Mouse (Mus musculus) R1 (cell line): Measurements from ENCODE around the gene Xkr8.

ENCODE experiments used
- DNase-seq: peaks from one replicate; pipeline ENCODE4 v3.0.0-alpha.2; 2018; ENCODE audit warnings: low read depth, low spot score

Gene Xkr8

DNA sequence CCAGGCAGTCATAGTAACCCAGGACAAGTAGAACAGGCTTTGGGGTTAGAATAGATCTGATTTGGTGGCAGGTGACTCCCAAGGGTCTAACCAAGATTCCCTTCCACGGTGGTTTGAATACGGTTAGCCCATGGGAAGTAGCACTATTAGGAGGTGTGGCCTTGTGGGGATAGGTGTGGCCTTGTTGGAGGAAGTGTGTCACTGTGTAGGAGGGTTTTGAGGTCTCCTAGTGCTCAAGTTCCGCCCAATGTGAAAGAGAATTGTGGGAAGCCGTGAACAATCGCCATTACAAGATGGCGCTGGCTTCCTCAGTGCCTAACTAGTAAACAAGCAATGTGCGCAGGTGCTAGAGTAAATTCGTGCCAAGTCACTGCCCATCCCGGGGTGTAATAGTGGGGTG lies 4.8 kb upstream of the Xkr8 start:
- DNase-seq: peak; percentile 85

DNA sequence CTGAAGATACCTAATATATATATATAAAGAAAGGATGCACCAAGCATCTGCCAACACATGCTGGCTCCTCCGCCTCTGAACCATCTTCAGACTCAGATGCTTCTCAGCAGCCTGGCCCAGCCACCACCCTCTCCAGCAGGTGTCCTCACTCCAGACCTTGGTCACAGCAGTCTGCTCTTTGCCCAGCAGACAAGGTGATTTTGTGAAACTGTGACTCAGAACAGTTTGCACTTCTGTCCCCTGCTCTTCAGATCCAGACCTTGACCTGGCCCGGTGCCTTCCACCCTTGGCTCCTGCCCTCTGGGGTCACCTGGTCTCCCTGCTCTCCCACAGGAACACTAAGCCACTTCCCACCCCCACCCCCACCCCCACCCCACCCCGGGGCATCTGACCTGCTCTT lies 3.5 kb upstream of the Xkr8 start:
- no peak for DNase-seq

DNA sequence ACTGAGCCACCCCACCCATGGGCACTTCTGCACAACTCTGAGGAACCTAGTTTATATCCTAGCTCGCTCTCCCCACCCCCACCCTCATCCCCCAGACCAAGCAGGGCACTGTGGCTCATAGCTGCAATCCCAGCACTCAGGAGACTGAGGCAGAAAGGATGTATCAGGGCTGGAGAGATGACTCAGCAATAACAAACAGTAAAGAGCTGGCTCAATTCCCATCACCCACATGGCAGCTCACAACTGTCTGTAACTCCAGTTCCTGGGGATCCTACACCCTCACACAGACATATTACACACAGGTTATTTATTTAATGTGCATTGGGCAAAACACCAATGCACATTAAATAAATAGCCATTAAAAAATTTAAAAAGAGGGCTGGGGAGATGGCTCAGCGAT lies 3.0 kb upstream of the Xkr8 start:
- DNase-seq: no peak

- DNase-seq: peak; percentile 73
Observed at GRCm38 (mm10) chr4:132734766-132735165, 2.4 kb upstream of the Xkr8 start.

GRCm38 (mm10) chr4:132733071-132733770 lies 875 bp upstream of the Xkr8 start:
- DNase-seq: peak; percentile 80

DNA sequence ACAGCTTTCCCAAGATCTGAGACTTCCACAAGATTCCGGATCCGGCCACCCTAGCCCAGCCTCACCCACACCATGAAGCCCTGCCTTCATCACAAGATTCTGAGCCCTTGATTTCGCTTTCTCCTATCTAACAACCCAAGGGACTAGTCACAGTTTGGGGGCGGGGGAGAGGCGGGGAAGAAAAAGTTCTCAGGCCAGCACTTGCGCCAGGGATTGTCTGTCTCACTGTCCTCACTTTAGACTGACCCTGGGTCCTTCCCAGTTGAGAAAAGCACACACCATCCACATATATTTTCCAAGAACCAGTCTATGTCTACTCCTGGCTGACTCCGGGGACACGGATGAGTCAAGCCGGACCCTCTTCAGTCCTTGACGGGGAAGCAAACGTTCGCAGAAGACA lies 730 bp downstream of the Xkr8 start:
- DNase-seq: no peak

GRCm38 (mm10) chr4:132728233-132728632 lies 4.1 kb downstream of the Xkr8 start:
- no peak for DNase-seq

DNA sequence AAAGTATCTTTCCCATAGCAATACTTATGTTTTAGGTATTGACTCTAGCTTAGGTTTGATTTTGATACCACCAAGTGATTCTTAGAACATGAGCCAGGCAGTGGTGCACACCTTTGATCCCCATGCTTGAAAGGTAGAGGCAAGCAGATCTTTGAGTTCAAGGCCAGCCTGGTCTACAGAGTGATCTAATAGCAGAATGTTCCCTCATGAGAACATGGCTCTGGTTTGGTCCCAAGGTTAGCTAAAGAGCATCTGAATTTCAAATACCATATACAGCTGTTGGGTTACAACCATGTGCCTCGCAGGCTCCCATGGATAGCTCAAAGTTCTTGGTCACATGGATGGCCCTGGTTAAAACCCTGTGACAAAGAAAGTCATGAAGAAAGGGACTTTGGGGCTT lies 14.1 kb downstream of the Xkr8 start:
- no peak for DNase-seq

- DNase-seq: no peak
Observed at GRCm38 (mm10) chr4:132713181-132713580, 19.2 kb downstream of the Xkr8 start.

DNA sequence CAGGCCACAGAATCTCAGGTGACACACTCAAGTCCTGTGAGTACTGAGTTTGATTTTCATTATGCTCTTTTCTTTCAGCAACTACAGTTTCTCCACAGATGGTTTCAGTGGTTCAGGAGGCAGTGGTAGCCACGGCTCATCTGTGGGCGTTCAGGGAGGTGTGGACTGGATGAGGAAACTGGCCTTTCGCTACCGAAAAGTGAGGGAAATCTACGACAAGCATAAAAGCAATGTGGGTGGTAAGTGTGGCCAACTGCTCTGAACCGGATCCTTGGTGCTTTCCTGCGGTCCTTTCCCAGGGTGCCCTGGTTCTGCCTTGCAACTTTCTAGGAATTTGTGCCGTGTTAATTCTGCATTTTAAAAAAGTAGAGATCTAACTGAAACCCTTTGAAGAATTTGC lies 25.5 kb downstream of the Xkr8 start:
- DNase-seq: no peak

DNA sequence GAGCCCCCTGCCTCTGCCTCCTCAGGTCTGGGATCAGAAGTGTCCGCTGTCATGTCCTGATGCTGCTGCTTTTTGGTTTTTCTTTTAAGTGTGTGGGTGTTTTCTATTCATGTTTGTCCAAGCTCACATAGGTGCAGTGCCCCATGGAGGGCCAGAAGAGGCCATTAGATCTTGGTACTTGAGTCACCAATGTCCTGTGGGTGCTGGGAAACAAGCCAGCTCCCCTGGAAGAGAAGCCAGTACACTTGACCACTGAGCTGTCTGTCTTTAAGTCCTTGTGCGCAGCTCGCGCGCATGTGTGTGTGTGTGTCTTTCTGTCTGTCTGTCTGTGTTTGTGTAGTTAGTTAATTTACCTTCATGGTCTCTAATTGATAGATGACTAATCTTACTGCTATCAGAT lies 30.3 kb downstream of the Xkr8 start:
- DNase-seq: no peak

- no peak for DNase-seq
Observed at GRCm38 (mm10) chr4:132693366-132693765, 39.0 kb downstream of the Xkr8 start.

DNA sequence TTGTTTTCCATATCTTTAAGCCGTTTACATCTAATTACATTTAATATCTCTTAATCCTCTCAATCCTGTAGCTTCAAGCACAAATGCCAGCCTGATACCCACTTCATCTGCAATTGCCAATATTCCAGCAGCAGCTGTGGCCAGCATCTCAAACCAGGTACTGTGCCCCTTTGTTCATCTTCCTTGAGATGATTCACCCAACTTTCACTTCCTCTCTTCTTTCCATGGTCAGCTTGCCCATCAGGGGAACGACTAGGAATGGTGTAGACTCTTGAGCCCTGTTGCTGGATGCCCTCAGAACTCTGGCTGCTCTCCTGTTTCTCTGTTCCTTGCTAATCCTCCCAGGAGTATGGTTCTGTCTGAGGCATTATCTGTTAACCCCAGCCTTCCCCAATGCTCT lies 42.7 kb downstream of the Xkr8 start:
- no peak for DNase-seq

DNA sequence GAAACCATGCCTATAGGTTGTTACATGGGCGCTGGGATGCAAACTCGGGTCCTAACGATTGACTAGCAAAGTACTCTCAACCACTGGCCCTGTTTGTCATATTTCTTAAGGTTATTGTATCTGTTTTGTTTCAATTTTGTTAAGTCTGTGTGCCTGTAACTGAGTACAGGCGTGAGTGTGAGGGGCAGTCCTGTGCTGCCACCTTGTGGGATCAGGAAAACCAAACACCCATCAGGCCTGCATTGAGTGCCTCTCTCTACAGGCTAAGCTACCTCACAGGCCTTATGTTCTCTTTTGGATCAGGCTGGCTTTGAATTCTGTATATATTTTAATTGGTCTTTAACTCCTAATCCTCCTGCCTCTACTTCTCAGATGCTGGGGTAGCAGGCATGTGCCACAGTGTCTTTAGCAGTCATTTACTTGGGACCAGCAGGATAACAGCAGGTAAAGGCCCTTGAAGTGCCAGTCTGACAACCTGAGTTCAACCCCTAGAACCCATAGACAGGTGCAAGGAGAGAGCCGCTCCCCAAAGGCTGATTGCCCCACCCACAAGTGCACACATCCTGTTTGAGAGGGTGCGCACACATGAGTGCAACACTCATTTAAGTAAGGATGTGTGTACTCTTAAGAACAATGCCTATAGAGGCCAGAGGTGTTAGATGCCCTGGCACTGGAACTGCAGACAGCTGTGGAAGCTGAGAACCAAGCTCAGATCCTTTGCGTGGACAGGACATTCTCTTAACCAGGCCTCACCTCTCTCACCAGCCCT lies 55.4 kb downstream of the Xkr8 start:
- DNase-seq: peak; percentile 46
